Mouse (Mus musculus) small intestine, adult 2 months (tissue): Measurements from ENCODE around the gene Prkch.

Experiments used
- CTCF ChIP-seq: fragments of 200-500 bp; IDR thresholded peaks from 2 replicates; pipeline ENCODE4 v1.5.1; 2012; ENCODE audit warnings: low read depth, mild to moderate bottlenecking, control low read depth, inconsistent platforms, low read length, moderate library complexity, mixed read lengths; ENCODE audit not compliant: insufficient replicate concordance, insufficient read length; ENCODE audit errors: extremely low read depth
- POLR2A ChIP-seq: fragments of 200-500 bp; IDR thresholded peaks from 2 replicates; pipeline ENCODE4 v1.6.1; 2012; ENCODE audit warnings: low read depth, mild to moderate bottlenecking, control low read depth, inconsistent platforms, low read length, moderate library complexity

DNA sequence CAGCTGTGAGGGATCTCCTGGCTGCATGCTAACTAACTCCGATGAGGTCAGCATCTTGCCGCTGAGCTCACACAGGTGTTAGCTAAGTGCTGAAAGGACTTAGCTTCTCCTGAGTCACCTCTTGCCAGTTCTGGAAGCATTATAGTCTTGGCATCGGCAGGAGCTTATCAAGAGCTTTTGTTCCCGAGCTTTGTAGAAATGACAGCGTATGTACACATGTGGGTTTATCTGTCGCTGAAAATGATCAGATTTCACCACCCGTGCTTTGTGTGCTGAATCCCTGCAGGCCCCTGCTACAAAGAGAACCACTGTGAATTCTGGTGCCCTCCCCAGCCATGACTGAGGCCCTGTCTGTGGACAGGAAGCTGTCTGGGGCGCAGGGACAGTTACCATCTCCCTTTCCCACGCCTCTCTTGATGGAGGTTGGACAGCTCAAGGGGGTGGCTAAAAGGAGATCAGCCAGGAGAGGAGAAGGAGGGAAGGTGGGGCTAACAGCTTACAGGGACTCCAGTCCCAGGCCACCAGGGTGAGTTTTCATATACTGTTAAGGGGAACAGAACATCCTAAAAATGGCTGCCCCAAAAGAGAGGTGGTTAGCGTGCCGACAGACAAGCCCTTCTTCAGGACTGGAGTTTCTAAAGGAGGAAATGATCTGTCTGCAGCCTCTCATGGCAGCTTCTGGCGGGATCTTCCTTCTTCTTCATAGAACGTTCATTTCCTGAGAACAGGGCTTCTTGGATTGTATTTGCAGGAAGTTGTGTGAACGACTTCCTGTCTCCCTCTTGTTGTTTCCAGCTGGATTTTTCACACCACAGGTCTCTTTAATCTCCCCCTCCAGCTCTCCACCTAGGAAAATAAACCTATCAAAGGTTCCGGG is 180.3 kb downstream of the Prkch start:
- no peak for TF ChIP-seq CTCF
- TF ChIP-seq POLR2A, result no peak
